Mouse (Mus musculus): ENCODE results near the gene Fam187a.

DNA sequence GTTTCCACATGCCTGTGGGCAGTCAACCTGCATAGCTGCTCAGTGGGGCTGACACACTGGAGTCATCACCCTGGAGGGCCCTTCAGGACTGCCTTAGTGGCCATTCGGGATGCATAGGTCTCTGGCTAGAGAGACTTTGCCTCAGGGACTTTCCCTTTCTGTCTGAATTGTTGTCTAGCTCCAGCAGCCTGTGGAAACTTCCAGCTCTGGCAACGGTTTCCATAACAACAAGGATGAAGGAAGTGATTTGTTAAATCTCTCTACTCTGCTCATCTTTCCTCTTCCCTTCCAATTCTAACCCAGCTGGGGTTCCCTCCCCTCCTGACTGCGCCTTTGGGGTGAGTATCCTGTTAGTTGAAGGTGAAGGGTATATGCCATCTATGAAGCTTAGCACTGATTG is 3.2 kb downstream of the Fam187a start:
- TF ChIP-seq EP300 (IDR thresholded peaks at IDR 0.05; ENCODE audit: insufficient read depth, low read depth, low read length): no peak
- TF ChIP-seq CTCF (IDR thresholded peaks at IDR 0.05; ENCODE audit: low read depth, low read length): no peak

Data from ES-Bruce4 (cell line).